Mouse (Mus musculus): ENCODE data around the gene Ptcd1. TPM values are rescaled to one million over a fixed set of nuclear protein-coding genes. Genes with fewer than 3 reads are reported as not detected.

Ptcd1 gene
- polyA plus RNA-seq, 1 experiment from 2014 or later: 15.6 TPM

GRCm38 (mm10) chr5:145203936-145204691 lies 37.2 kb upstream of the Ptcd1 start, which contains the start of gene Zkscan5:
Gene Zkscan5, plus strand, starts transcription at chr5:145204562.
- WGBS: under 1% methylated on average over 22 of the region's 22 CpGs
- Histone ChIP-seq H3K36me3 (ENCODE audit: control insufficient read depth, insufficient read depth, low read length) (no peaks in the 10 kb centered on the region), H3K9me3 (ENCODE audit: control insufficient read depth, low read length) (no peaks in the 10 kb centered on the region), H3K27me3 (ENCODE audit: control insufficient read depth, insufficient read depth, low read length) (no peaks in the 10 kb centered on the region), H3K4me3 (ENCODE audit: low read depth, low read length) (peak within 1 kb of the TSS; percentile 58), H3K4me1 (ENCODE audit: control insufficient read depth, insufficient read depth, low read length) (peaks cover 14% of the 10 kb centered on the region), H3K4me2 (peak within 1 kb of the TSS; percentile 49), H3K27ac (ENCODE audit: low read depth, low read length) (peak within 1 kb of the TSS; percentile 74), H3K9ac (ENCODE audit: low read length) (peak within 1 kb of the TSS; percentile 79)
- peak; percentile 96 for ATAC-seq (ENCODE audit: low FRiP score)
- peak; percentile 99 for DNase-seq (ENCODE audit: low spot score, missing footprints)

- H3K4me2 ChIP-seq: no peak overlapping the region
- DNase-seq (ENCODE audit: low spot score, missing footprints) (no peak), ATAC-seq (ENCODE audit: low FRiP score) (no peak)
- peaks cover 14% of the 10 kb centered on the region for H3K4me1 ChIP-seq (ENCODE audit: control insufficient read depth, insufficient read depth, low read length)
- no peak overlapping the region for H3K27ac ChIP-seq (ENCODE audit: low read depth, low read length)
- WGBS: 42% methylated on average over 3 of the region's 3 CpGs
- H3K27me3 ChIP-seq (ENCODE audit: control insufficient read depth, insufficient read depth, low read length): no peaks in the 10 kb centered on the region
- H3K4me3 ChIP-seq (ENCODE audit: low read depth, low read length): no peak overlapping the region
- no peaks in the 10 kb centered on the region for H3K36me3 ChIP-seq (ENCODE audit: control insufficient read depth, insufficient read depth, low read length)
- H3K9me3 ChIP-seq (ENCODE audit: control insufficient read depth, low read length): no peaks in the 10 kb centered on the region
- no peak overlapping the region for H3K9ac ChIP-seq (ENCODE audit: low read length)
Measured at GRCm38 (mm10) chr5:145202446-145202845, 35.5 kb upstream of the Ptcd1 start.

- H3K4me3 ChIP-seq (ENCODE audit: low read depth, low read length): peak within 1 kb of the TSS; percentile 78
- peaks cover 14% of the 10 kb centered on the region for H3K4me1 ChIP-seq (ENCODE audit: control insufficient read depth, insufficient read depth, low read length)
- peak; percentile 97 for DNase-seq (ENCODE audit: low spot score, missing footprints)
- H3K27ac ChIP-seq (ENCODE audit: low read depth, low read length): no peak within 1 kb of the TSS; the same call in 1 of the 2 replicates
- ATAC-seq (ENCODE audit: low FRiP score): peak; percentile 28; the same call in 1 of the 2 replicates
- H3K9me3 ChIP-seq (ENCODE audit: control insufficient read depth, low read length): no peaks in the 10 kb centered on the region
- H3K4me2 ChIP-seq: peak within 1 kb of the TSS; percentile 80
- H3K36me3 ChIP-seq (ENCODE audit: control insufficient read depth, insufficient read depth, low read length): no peaks in the 10 kb centered on the region
- WGBS: 2% methylated on average over 37 of the region's 37 CpGs
- H3K9ac ChIP-seq (ENCODE audit: low read length): peak within 1 kb of the TSS; percentile 68
- no peaks in the 10 kb centered on the region for H3K27me3 ChIP-seq (ENCODE audit: control insufficient read depth, insufficient read depth, low read length)
Measured at GRCm38 (mm10) chr5:145201321-145201991, 34.5 kb upstream of the Ptcd1 start, which contains the start of gene Zkscan14. Gene Zkscan14, minus strand, starts transcription at chr5:145201868.

GRCm38 (mm10) chr5:145200387-145200786 lies 33.5 kb upstream of the Ptcd1 start:
- no peak for ATAC-seq (ENCODE audit: low FRiP score)
- WGBS: 79% methylated on average over 7 of the region's 7 CpGs

GRCm38 (mm10) chr5:145191962-145192361 lies 25.1 kb upstream of the Ptcd1 start, which contains the start of gene Atp5j2:
Gene Atp5j2, minus strand, starts transcription at chr5:145192062.
- peak within 1 kb of the TSS; percentile 84 for H3K4me2 ChIP-seq
- peaks cover 7% of the 10 kb centered on the region for H3K4me1 ChIP-seq (ENCODE audit: control insufficient read depth, insufficient read depth, low read length)
- DNase-seq (ENCODE audit: low spot score, missing footprints) (no peak), ATAC-seq (ENCODE audit: low FRiP score) (no peak)
- H3K9ac ChIP-seq (ENCODE audit: low read length): peak within 1 kb of the TSS; percentile 95
- WGBS: 71% methylated on average over 2 of the region's 2 CpGs
- H3K4me3 ChIP-seq (ENCODE audit: low read depth, low read length): peak within 1 kb of the TSS; percentile 89
- H3K27me3 ChIP-seq (ENCODE audit: control insufficient read depth, insufficient read depth, low read length): no peaks in the 10 kb centered on the region
- no peaks in the 10 kb centered on the region for H3K9me3 ChIP-seq (ENCODE audit: control insufficient read depth, low read length)
- peaks cover 7% of the 10 kb centered on the region for H3K36me3 ChIP-seq (ENCODE audit: control insufficient read depth, insufficient read depth, low read length)
- H3K27ac ChIP-seq (ENCODE audit: low read depth, low read length): peak within 1 kb of the TSS; percentile 80

More at GRCm38 (mm10) chr5:145200387-145200786, 33.5 kb upstream of the Ptcd1 start:
- peaks cover 10% of the 10 kb centered on the region for H3K4me1 ChIP-seq (ENCODE audit: control insufficient read depth, insufficient read depth, low read length)
- H3K4me2 ChIP-seq: no peak overlapping the region; the same call in 1 of the 2 replicates
- DNase-seq (ENCODE audit: low spot score, missing footprints): no peak
- H3K36me3 ChIP-seq (ENCODE audit: control insufficient read depth, insufficient read depth, low read length): peaks cover 1% of the 10 kb centered on the region; the same call in 1 of the 2 replicates
- no peaks in the 10 kb centered on the region for H3K27me3 ChIP-seq (ENCODE audit: control insufficient read depth, insufficient read depth, low read length)
- no peak overlapping the region for H3K4me3 ChIP-seq (ENCODE audit: low read depth, low read length)
- H3K9me3 ChIP-seq (ENCODE audit: control insufficient read depth, low read length): no peaks in the 10 kb centered on the region
- no peak overlapping the region for H3K27ac ChIP-seq (ENCODE audit: low read depth, low read length)
- no peak overlapping the region for H3K9ac ChIP-seq (ENCODE audit: low read length)

- Histone ChIP-seq H3K4me2 (peak overlapping the region; percentile 84), H3K9ac (ENCODE audit: low read length) (peak overlapping the region; percentile 95), H3K9me3 (ENCODE audit: control insufficient read depth, low read length) (no peaks in the 10 kb centered on the region), H3K27me3 (ENCODE audit: control insufficient read depth, insufficient read depth, low read length) (no peaks in the 10 kb centered on the region), H3K4me3 (ENCODE audit: low read depth, low read length) (peak overlapping the region; percentile 89), H3K27ac (ENCODE audit: low read depth, low read length) (peak overlapping the region; percentile 80), H3K36me3 (ENCODE audit: control insufficient read depth, insufficient read depth, low read length) (peaks cover 10% of the 10 kb centered on the region), H3K4me1 (ENCODE audit: control insufficient read depth, insufficient read depth, low read length) (peaks cover 7% of the 10 kb centered on the region)
- 1% methylated on average over 41 of the region's 41 CpGs for WGBS
- peak; percentile 93 for ATAC-seq (ENCODE audit: low FRiP score)
- DNase-seq (ENCODE audit: low spot score, missing footprints): peak; percentile 99
Measured at GRCm38 (mm10) chr5:145190875-145191798, 24.2 kb upstream of the Ptcd1 start.

GRCm38 (mm10) chr5:145190373-145190772 lies 23.5 kb upstream of the Ptcd1 start:
- H3K9ac ChIP-seq (ENCODE audit: low read length): peak overlapping the region; percentile 95
- peak overlapping the region; percentile 89 for H3K4me3 ChIP-seq (ENCODE audit: low read depth, low read length)
- ATAC-seq (ENCODE audit: low FRiP score) (no peak), DNase-seq (ENCODE audit: low spot score, missing footprints) (no peak)
- peaks cover 7% of the 10 kb centered on the region for H3K4me1 ChIP-seq (ENCODE audit: control insufficient read depth, insufficient read depth, low read length)
- H3K27ac ChIP-seq (ENCODE audit: low read depth, low read length): no peak overlapping the region
- H3K9me3 ChIP-seq (ENCODE audit: control insufficient read depth, low read length): no peaks in the 10 kb centered on the region
- no peaks in the 10 kb centered on the region for H3K27me3 ChIP-seq (ENCODE audit: control insufficient read depth, insufficient read depth, low read length)
- peaks cover 12% of the 10 kb centered on the region for H3K36me3 ChIP-seq (ENCODE audit: control insufficient read depth, insufficient read depth, low read length)
- H3K4me2 ChIP-seq: peak overlapping the region; percentile 84
- 60% methylated on average over 5 of the region's 5 CpGs for WGBS

GRCm38 (mm10) chr5:145189416-145189815 lies 22.5 kb upstream of the Ptcd1 start:
- Histone ChIP-seq H3K4me1 (ENCODE audit: control insufficient read depth, insufficient read depth, low read length) (peaks cover 7% of the 10 kb centered on the region), H3K4me2 (no peak overlapping the region), H3K36me3 (ENCODE audit: control insufficient read depth, insufficient read depth, low read length) (peaks cover 12% of the 10 kb centered on the region; the same call in 1 of the 2 replicates), H3K27ac (ENCODE audit: low read depth, low read length) (no peak overlapping the region), H3K9ac (ENCODE audit: low read length) (no peak overlapping the region), H3K27me3 (ENCODE audit: control insufficient read depth, insufficient read depth, low read length) (no peaks in the 10 kb centered on the region), H3K4me3 (ENCODE audit: low read depth, low read length) (no peak overlapping the region), H3K9me3 (ENCODE audit: control insufficient read depth, low read length) (no peaks in the 10 kb centered on the region)
- ATAC-seq (ENCODE audit: low FRiP score): no peak
- no peak for DNase-seq (ENCODE audit: low spot score, missing footprints)
- WGBS: 95% methylated on average over 6 of the region's 6 CpGs
